Mouse (Mus musculus) ES-E14 (cell line): Measurements from ENCODE around the gene Cd163l1.

ENCODE experiments used
- CHD2 ChIP-seq: IDR thresholded peaks from 2 replicates; pipeline ENCODE4 v1.6.1; 2014; ENCODE audit warnings: mild to moderate bottlenecking, low read depth, low read length, inconsistent platforms
- HCFC1 ChIP-seq: IDR thresholded peaks from 2 replicates; pipeline ENCODE4 v1.6.1; 2012; ENCODE audit warnings: low read length, inconsistent platforms, borderline replicate concordance; ENCODE audit not compliant: insufficient read depth
- MAFK ChIP-seq: IDR thresholded peaks from 2 replicates; pipeline ENCODE4 v1.6.1; 2014; ENCODE audit warnings: mild to moderate bottlenecking, low read depth, low read length, inconsistent platforms; ENCODE audit not compliant: insufficient read depth
- ZC3H11A ChIP-seq: IDR thresholded peaks from 2 replicates; pipeline ENCODE4 v1.6.1; 2012; ENCODE audit warnings: low read depth, mild to moderate bottlenecking, inconsistent platforms, low read length, borderline replicate concordance

GRCm38 (mm10) chr7:140220375-140220774 is 2.3 kb downstream of the Cd163l1 start:
- TF ChIP-seq ZC3H11A: no peak
- TF ChIP-seq CHD2: no peak
- TF ChIP-seq MAFK: no peak
- no peak for TF ChIP-seq HCFC1
